Mouse (Mus musculus): ENCODE measurements around the gene Zmynd8. TPM values are rescaled to one million over a fixed set of nuclear protein-coding genes. Genes with fewer than 3 reads are reported as not detected.

The Zmynd8 gene
- polyA plus RNA-seq, 1 experiment: 30.3 TPM

DNA sequence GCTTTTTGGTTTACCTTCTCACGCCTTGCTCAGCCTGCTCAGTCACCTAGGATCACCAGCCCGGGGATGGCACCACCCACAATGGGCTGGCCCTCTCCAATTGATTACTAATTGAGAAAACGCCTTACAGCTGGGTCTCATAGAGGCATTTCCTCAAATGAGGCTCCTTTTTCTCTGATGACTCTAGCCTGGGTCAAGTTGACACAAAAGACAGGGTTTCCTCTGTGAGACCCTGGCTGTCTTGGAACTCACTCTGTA lies 2.2 kb upstream of the Zmynd8 start:
- Histone ChIP-seq H3K27ac (ENCODE audit: control insufficient read depth, insufficient read depth, low read length) (no peak overlapping the region), H3K36me3 (ENCODE audit: control insufficient read depth, insufficient read depth, low read length) (no peaks in the 10 kb centered on the region), H3K4me3 (ENCODE audit: control insufficient read depth, insufficient read depth, low read length) (no peak overlapping the region), H3K4me1 (replicated peaks; ENCODE audit: control insufficient read depth, insufficient read depth, low read length) (no peaks in the 10 kb centered on the region), H3K27me3 (ENCODE audit: control insufficient read depth, insufficient read depth, low read length) (no peaks in the 10 kb centered on the region)
- TF ChIP-seq CTCF (IDR thresholded peaks at IDR 0.05; ENCODE audit: borderline replicate concordance, control insufficient read depth, extremely low read depth, insufficient read depth, low read length, poor library complexity) (no peak), POLR2A (IDR thresholded peaks at IDR 0.05; ENCODE audit: control insufficient read depth, extremely low read depth, insufficient read depth, low read length, poor library complexity) (no peak)
- DNase-seq: no peak
- 88% methylated on average over 3 of the region's 3 CpGs for WGBS

DNA sequence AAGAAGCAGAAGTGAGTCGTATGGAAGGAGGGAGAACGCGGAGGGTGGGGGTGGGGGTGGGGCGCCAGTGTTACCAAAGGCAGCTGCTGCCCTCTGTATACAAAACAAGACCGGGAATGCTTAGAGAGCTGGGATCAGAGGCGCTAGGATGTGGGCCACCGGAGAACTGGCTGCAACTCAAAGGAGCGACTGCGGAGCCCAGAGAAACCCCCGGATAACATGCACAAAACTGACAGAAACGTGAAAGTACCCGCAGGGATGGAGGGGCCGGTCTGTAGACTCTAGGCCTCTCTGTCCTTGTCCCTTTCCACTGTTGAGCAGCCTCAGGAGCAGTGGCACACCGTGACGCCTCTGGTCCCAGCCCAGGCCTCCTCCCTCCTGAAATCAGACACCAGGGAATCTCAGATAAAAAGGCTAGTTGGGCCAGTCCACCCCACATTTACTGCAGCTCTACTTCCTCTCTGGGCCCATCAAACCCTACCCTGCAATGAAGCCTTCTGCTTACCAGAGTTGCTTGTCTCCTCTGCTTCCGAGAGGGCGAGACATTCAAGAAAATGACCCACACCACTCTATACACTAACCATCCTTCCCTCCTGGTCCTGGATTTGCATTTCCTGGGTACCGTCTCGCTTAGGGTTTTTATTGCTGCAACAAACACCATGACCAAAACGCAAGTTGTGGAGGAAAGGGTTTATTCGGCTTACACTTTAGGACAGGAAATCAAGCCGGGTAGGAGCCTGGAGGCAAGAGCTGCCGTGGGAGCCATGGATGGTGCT lies 1.7 kb upstream of the Zmynd8 start:
- WGBS: 87% methylated on average over 23 of the region's 23 CpGs
- Histone ChIP-seq H3K27ac (ENCODE audit: control insufficient read depth, insufficient read depth, low read length) (no peak overlapping the region), H3K27me3 (ENCODE audit: control insufficient read depth, insufficient read depth, low read length) (no peaks in the 10 kb centered on the region), H3K4me1 (replicated peaks; ENCODE audit: control insufficient read depth, insufficient read depth, low read length) (no peaks in the 10 kb centered on the region), H3K4me3 (ENCODE audit: control insufficient read depth, insufficient read depth, low read length) (no peak overlapping the region), H3K36me3 (ENCODE audit: control insufficient read depth, insufficient read depth, low read length) (no peaks in the 10 kb centered on the region)
- DNase-seq: no peak
- no peak for TF ChIP-seq CTCF (IDR thresholded peaks at IDR 0.05; ENCODE audit: borderline replicate concordance, control insufficient read depth, extremely low read depth, insufficient read depth, low read length, poor library complexity)
- no peak for TF ChIP-seq POLR2A (IDR thresholded peaks at IDR 0.05; ENCODE audit: control insufficient read depth, extremely low read depth, insufficient read depth, low read length, poor library complexity)

DNA sequence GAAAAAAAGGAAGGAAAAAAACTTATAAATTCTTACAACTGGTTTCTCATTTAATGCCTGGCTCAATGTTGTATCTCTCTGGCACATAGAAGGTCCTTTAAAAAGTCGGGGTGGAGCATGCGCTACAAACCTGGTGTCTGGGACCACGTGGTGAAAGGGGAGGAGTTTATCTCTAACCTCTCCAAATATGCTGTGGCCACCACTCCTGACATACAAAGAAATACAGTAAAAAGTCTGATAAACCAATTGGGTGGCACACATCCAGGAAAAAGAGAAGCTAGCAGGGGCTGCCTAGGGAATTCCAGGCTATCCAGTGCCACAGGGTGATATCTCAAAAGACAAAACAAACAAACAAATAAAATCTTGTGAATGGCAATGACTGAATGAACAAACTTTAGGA lies 1.1 kb upstream of the Zmynd8 start:
- TF ChIP-seq CTCF (IDR thresholded peaks at IDR 0.05; ENCODE audit: borderline replicate concordance, control insufficient read depth, extremely low read depth, insufficient read depth, low read length, poor library complexity): no peak
- no peak for TF ChIP-seq POLR2A (IDR thresholded peaks at IDR 0.05; ENCODE audit: control insufficient read depth, extremely low read depth, insufficient read depth, low read length, poor library complexity)

DNA sequence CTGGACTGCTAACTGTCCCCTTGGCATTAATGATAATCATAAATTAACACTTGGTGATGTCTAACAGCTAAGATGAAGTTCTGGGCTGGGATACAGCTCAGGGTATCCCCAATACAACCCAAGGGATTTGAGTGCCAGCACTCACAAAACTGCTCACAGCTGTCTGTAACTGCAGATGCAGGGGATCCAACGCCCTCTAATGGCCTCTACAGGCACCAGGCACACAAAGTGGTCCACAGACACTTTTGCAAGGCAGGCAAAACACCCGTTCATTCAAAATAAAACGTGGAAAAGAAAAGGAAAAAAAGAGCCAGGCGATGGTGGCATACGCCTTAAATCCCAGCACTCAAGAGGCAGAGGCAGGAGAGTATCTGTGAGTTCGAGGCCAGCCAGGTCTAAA lies 658 bp upstream of the Zmynd8 start:
- H3K4me3 ChIP-seq (ENCODE audit: control insufficient read depth, insufficient read depth, low read length): no peak overlapping the region
- no peak overlapping the region for H3K27ac ChIP-seq (ENCODE audit: control insufficient read depth, insufficient read depth, low read length)
- H3K27me3 ChIP-seq (ENCODE audit: control insufficient read depth, insufficient read depth, low read length): no peaks in the 10 kb centered on the region
- no peak for TF ChIP-seq POLR2A (IDR thresholded peaks at IDR 0.05; ENCODE audit: control insufficient read depth, extremely low read depth, insufficient read depth, low read length, poor library complexity)
- no peak for TF ChIP-seq CTCF (IDR thresholded peaks at IDR 0.05; ENCODE audit: borderline replicate concordance, control insufficient read depth, extremely low read depth, insufficient read depth, low read length, poor library complexity)
- H3K36me3 ChIP-seq (ENCODE audit: control insufficient read depth, insufficient read depth, low read length): no peaks in the 10 kb centered on the region
- no peak for DNase-seq
- H3K4me1 ChIP-seq (replicated peaks; ENCODE audit: control insufficient read depth, insufficient read depth, low read length): no peaks in the 10 kb centered on the region
- WGBS: 93% methylated on average over 6 of the region's 6 CpGs

More for the DNA sequence above, 1.1 kb upstream of the Zmynd8 start:
- H3K27me3 ChIP-seq (ENCODE audit: control insufficient read depth, insufficient read depth, low read length): no peaks in the 10 kb centered on the region
- no peaks in the 10 kb centered on the region for H3K36me3 ChIP-seq (ENCODE audit: control insufficient read depth, insufficient read depth, low read length)
- H3K4me1 ChIP-seq (replicated peaks; ENCODE audit: control insufficient read depth, insufficient read depth, low read length): no peaks in the 10 kb centered on the region
- WGBS: 54% methylated on average over 3 of the region's 3 CpGs
- no peak overlapping the region for H3K4me3 ChIP-seq (ENCODE audit: control insufficient read depth, insufficient read depth, low read length)
- no peak for DNase-seq
- H3K27ac ChIP-seq (ENCODE audit: control insufficient read depth, insufficient read depth, low read length): no peak overlapping the region

DNA sequence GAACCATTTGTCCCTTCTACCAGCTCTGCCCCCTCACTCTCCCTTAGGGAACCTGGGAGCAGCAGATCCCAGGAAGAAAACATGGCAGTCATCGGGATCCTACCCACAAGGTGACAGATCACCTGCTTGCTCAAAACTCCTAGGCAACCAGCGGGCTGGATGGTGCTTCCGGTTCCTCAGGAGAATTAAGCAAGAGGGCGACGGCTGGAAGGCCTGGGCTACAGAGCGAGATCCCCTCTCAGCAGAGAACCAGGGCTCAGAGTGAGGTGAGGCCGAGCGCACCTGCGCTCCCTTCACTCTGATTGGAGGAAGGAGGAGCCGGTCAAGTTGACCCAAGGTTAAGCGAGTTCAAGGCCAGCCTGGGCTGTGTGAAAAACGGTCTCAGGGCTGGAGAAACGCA lies 2.6 kb downstream of the Zmynd8 start:
- Histone ChIP-seq H3K27me3 (ENCODE audit: control insufficient read depth, insufficient read depth, low read length) (no peaks in the 10 kb centered on the region), H3K36me3 (ENCODE audit: control insufficient read depth, insufficient read depth, low read length) (no peaks in the 10 kb centered on the region), H3K4me3 (ENCODE audit: control insufficient read depth, insufficient read depth, low read length) (no peak overlapping the region), H3K4me1 (replicated peaks; ENCODE audit: control insufficient read depth, insufficient read depth, low read length) (peaks cover 6% of the 10 kb centered on the region), H3K27ac (ENCODE audit: control insufficient read depth, insufficient read depth, low read length) (no peak overlapping the region)
- 99% methylated on average over 13 of the region's 13 CpGs for WGBS
- DNase-seq: no peak
- TF ChIP-seq POLR2A (IDR thresholded peaks at IDR 0.05; ENCODE audit: control insufficient read depth, extremely low read depth, insufficient read depth, low read length, poor library complexity): no peak
- no peak for TF ChIP-seq CTCF (IDR thresholded peaks at IDR 0.05; ENCODE audit: borderline replicate concordance, control insufficient read depth, extremely low read depth, insufficient read depth, low read length, poor library complexity)

DNA sequence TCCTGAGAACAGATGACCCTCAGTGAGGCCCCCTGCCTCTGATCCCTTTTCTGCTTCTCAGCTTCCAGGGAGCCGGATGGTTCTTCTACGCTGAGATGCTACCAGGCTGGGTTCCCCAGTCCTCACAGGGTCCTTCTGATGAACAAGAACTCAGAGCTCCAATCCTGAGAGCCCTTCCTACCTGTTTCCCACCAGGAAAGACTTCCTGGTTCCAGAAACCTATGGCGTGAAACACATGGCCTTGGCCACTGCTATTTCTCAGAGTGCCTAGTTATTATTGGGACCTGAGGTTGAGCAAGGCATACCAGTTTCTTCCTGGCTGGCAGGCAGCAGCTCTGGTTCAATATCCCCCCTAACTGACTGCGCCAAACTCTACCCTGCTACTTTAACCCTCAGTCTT lies 3.1 kb downstream of the Zmynd8 start:
- WGBS: 97% methylated on average over 4 of the region's 4 CpGs
- Histone ChIP-seq H3K4me3 (ENCODE audit: control insufficient read depth, insufficient read depth, low read length) (no peak overlapping the region), H3K27ac (ENCODE audit: control insufficient read depth, insufficient read depth, low read length) (no peak overlapping the region), H3K27me3 (ENCODE audit: control insufficient read depth, insufficient read depth, low read length) (no peaks in the 10 kb centered on the region), H3K36me3 (ENCODE audit: control insufficient read depth, insufficient read depth, low read length) (no peaks in the 10 kb centered on the region), H3K4me1 (replicated peaks; ENCODE audit: control insufficient read depth, insufficient read depth, low read length) (peaks cover 8% of the 10 kb centered on the region)
- no peak for TF ChIP-seq POLR2A (IDR thresholded peaks at IDR 0.05; ENCODE audit: control insufficient read depth, extremely low read depth, insufficient read depth, low read length, poor library complexity)
- TF ChIP-seq CTCF (IDR thresholded peaks at IDR 0.05; ENCODE audit: borderline replicate concordance, control insufficient read depth, extremely low read depth, insufficient read depth, low read length, poor library complexity): no peak
- DNase-seq: no peak

DNA sequence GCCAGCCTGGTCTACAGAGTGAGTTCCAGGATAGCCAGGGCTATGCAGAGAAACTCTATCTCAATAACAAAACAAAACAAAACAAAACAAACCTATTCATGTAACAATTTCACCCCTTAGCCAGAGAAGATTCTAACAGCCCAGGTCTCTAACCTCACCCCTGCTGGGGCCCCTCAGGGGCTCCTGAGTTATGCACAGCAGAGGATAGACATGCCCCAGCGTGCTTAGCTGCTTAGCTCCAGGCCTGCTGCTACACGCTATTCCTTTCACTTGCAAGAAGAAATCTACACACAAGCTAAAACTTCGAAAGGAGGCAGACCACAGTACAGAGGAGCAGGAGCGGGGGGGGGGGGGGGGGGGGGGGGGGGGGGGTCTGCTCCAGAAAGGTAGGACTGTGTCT lies 4.3 kb downstream of the Zmynd8 start:
- TF ChIP-seq POLR2A (IDR thresholded peaks at IDR 0.05; ENCODE audit: control insufficient read depth, extremely low read depth, insufficient read depth, low read length, poor library complexity) (no peak), CTCF (IDR thresholded peaks at IDR 0.05; ENCODE audit: borderline replicate concordance, control insufficient read depth, extremely low read depth, insufficient read depth, low read length, poor library complexity) (no peak)
- Histone ChIP-seq H3K36me3 (ENCODE audit: control insufficient read depth, insufficient read depth, low read length) (no peaks in the 10 kb centered on the region), H3K27me3 (ENCODE audit: control insufficient read depth, insufficient read depth, low read length) (no peaks in the 10 kb centered on the region), H3K27ac (ENCODE audit: control insufficient read depth, insufficient read depth, low read length) (no peak overlapping the region), H3K4me1 (replicated peaks; ENCODE audit: control insufficient read depth, insufficient read depth, low read length) (peaks cover 19% of the 10 kb centered on the region), H3K4me3 (ENCODE audit: control insufficient read depth, insufficient read depth, low read length) (no peak overlapping the region)
- WGBS: 64% methylated on average over 4 of the region's 4 CpGs
- no peak for DNase-seq

Data from thymus, adult 2 months (tissue).